Mouse (Mus musculus) limb, embryonic 12.5 days (tissue): ENCODE results near the gene Gm26661. TPM values are rescaled to one million over a fixed set of nuclear protein-coding genes. Genes with fewer than 3 reads are reported as not detected.

ENCODE experiments used
- ATAC-seq: fragments of 200-750 bp; cut with Nextera tagmentation; 2 replicates; pipeline ENCODE4 v1.8.0; 2017; ENCODE audit warnings: low read depth, moderate TSS enrichment; ENCODE audit not compliant: insufficient number of reproducible peaks, insufficient read depth, low FRiP score, low TSS enrichment
- H3K27ac ChIP-seq: fragments of 300-500 bp; sonication (generic); 2 replicates; pipeline ENCODE4 v1.5.1; 2016; ENCODE audit warnings: mild to moderate bottlenecking, moderate library complexity
- H3K27me3 ChIP-seq: fragments of 300-500 bp; sonication (generic); 2 replicates; pipeline ENCODE4 v1.6.1; 2016; ENCODE audit warnings: mild to moderate bottlenecking, moderate library complexity
- H3K36me3 ChIP-seq: fragments of 300-500 bp; sonication (generic); 2 replicates; pipeline ENCODE4 v1.6.1; 2016; ENCODE audit warnings: mild to moderate bottlenecking, moderate library complexity
- H3K4me1 ChIP-seq: fragments of 300-500 bp; sonication (generic); replicated peaks from 2 replicates; pipeline ENCODE4 v1.6.1; 2016
- H3K4me2 ChIP-seq: fragments of 300-500 bp; sonication (generic); 2 replicates; pipeline ENCODE4 v1.6.1; 2016; ENCODE audit warnings: mild to moderate bottlenecking, moderate library complexity
- H3K4me3 ChIP-seq: fragments of 300-500 bp; sonication (generic); replicated peaks from 2 replicates; pipeline ENCODE4 v1.5.1; 2016; ENCODE audit warnings: mild to moderate bottlenecking
- H3K9ac ChIP-seq: fragments of 300-500 bp; sonication (generic); replicated peaks from 2 replicates; pipeline ENCODE4 v1.6.1; 2016; ENCODE audit warnings: mild to moderate bottlenecking, moderate library complexity
- H3K9me3 ChIP-seq: fragments of 300-500 bp; sonication (generic); 2 replicates; pipeline ENCODE4 v1.6.1; 2016; ENCODE audit warnings: mild to moderate bottlenecking, moderate library complexity
- WGBS: fragments of 180-500 bp; shearing (Covaris S2); methylation state at CpG from one replicate; pipeline ENCODE4 v1.1.7; 2016; 5-methylcytosine and 5-hydroxymethylcytosine counted together
- polyA plus RNA-seq: library from polyadenylated mRNA; unstranded; fragments of >200 nt; fragmentation: Nextera tagmentation; extraction: Ambion mirVana; gene quantifications from 2 replicates; pipeline ENCODE4 v1.2.1, GENCODE M21; 2016

Gm26661 gene
- not detected in 2 replicates for polyA plus RNA-seq

GRCm38 (mm10) chr14:7791532-7792159 lies at the start of gene Gm26661:
Gm26661 (plus strand) TSS chr14:7791587.
- Histone ChIP-seq H3K27ac (no peak within 1 kb of the TSS), H3K9ac (0 out of 2 replicates have a peak within 1 kb of the TSS, but pooled peaks have one; percentile 54)

GRCm38 (mm10) chr14:7748944-7749763 lies 42.2 kb upstream of the Gm26661 start:
- H3K36me3 ChIP-seq: no peaks in the 10 kb centered on the region
- ATAC-seq: peak; percentile 72; the same call in 1 of the 2 replicates
- H3K4me2 ChIP-seq: peak overlapping the region; percentile 48
- H3K27me3 ChIP-seq: no peaks in the 10 kb centered on the region
- no peak overlapping the region for H3K27ac ChIP-seq
- H3K9me3 ChIP-seq: no peaks in the 10 kb centered on the region
- H3K9ac ChIP-seq: 0 out of 2 replicates have a peak overlapping the region, but pooled peaks have one; percentile 37
- no peaks in the 10 kb centered on the region for H3K4me1 ChIP-seq
- peak overlapping the region; percentile 21 for H3K4me3 ChIP-seq
- WGBS: 37% methylated on average over 11 of the region's 11 CpGs

More at GRCm38 (mm10) chr14:7791532-7792159, at the start of gene Gm26661:
- peaks cover 11% of the 10 kb centered on the region for H3K4me1 ChIP-seq
- H3K27me3 ChIP-seq: peaks cover 12% of the 10 kb centered on the region
- WGBS: 2% methylated on average over 30 of the region's 30 CpGs
- peak within 1 kb of the TSS; percentile 81 for H3K4me2 ChIP-seq
- H3K9me3 ChIP-seq: no peaks in the 10 kb centered on the region
- no peaks in the 10 kb centered on the region for H3K36me3 ChIP-seq
- ATAC-seq: peak; percentile 80
- peak within 1 kb of the TSS; percentile 45 for H3K4me3 ChIP-seq

GRCm38 (mm10) chr14:7749764-7750089 lies 41.7 kb upstream of the Gm26661 start:
- WGBS: 17% methylated on average over 4 of the region's 4 CpGs
- Histone ChIP-seq H3K27me3 (no peaks in the 10 kb centered on the region), H3K4me2 (peak overlapping the region; percentile 48), H3K36me3 (no peaks in the 10 kb centered on the region), H3K9ac (peak overlapping the region; percentile 37; the same call in 1 of the 2 replicates), H3K4me1 (no peaks in the 10 kb centered on the region), H3K4me3 (peak overlapping the region; percentile 21), H3K27ac (peak overlapping the region; percentile 50; the same call in 1 of the 2 replicates), H3K9me3 (no peaks in the 10 kb centered on the region)
- ATAC-seq: peak; percentile 90

- H3K9ac ChIP-seq: no peak overlapping the region
- no peaks in the 10 kb centered on the region for H3K27me3 ChIP-seq
- H3K4me2 ChIP-seq: no peak overlapping the region
- H3K36me3 ChIP-seq: no peaks in the 10 kb centered on the region
- H3K4me3 ChIP-seq: no peak overlapping the region
- 14% methylated on average over 9 of the region's 9 CpGs for WGBS
- no peak overlapping the region for H3K27ac ChIP-seq
- H3K9me3 ChIP-seq: no peaks in the 10 kb centered on the region
- ATAC-seq: peak; percentile 91
- no peaks in the 10 kb centered on the region for H3K4me1 ChIP-seq
Measured at GRCm38 (mm10) chr14:7765569-7766314, 25.6 kb upstream of the Gm26661 start.

- peak; percentile 69 for ATAC-seq
- no peaks in the 10 kb centered on the region for H3K9me3 ChIP-seq
- peak overlapping the region; percentile 55 for H3K9ac ChIP-seq
- peak overlapping the region; percentile 73 for H3K27ac ChIP-seq
- H3K4me2 ChIP-seq: peak overlapping the region; percentile 59
- H3K27me3 ChIP-seq: no peaks in the 10 kb centered on the region
- no peaks in the 10 kb centered on the region for H3K4me1 ChIP-seq
- WGBS: 31% methylated on average over 24 of the region's 24 CpGs
- H3K36me3 ChIP-seq: no peaks in the 10 kb centered on the region
- peak overlapping the region; percentile 49 for H3K4me3 ChIP-seq
Measured at GRCm38 (mm10) chr14:7773714-7774389, 17.5 kb upstream of the Gm26661 start.

GRCm38 (mm10) chr14:7786073-7786472 lies 5.3 kb upstream of the Gm26661 start:
- WGBS: 34% methylated on average over 13 of the region's 13 CpGs
- ATAC-seq: no peak

GRCm38 (mm10) chr14:7789266-7790030 lies 1.9 kb upstream of the Gm26661 start:
- H3K27ac ChIP-seq: no peak overlapping the region
- no peak overlapping the region for H3K4me2 ChIP-seq
- 86% methylated on average over 7 of the region's 7 CpGs for WGBS
- H3K36me3 ChIP-seq: no peaks in the 10 kb centered on the region
- H3K9me3 ChIP-seq: no peaks in the 10 kb centered on the region
- ATAC-seq: no peak
- peaks cover 11% of the 10 kb centered on the region for H3K4me1 ChIP-seq
- H3K9ac ChIP-seq: no peak overlapping the region
- peaks cover 12% of the 10 kb centered on the region for H3K27me3 ChIP-seq
- H3K4me3 ChIP-seq: no peak overlapping the region

More at GRCm38 (mm10) chr14:7786073-7786472, 5.3 kb upstream of the Gm26661 start:
- Histone ChIP-seq H3K4me2 (no peak overlapping the region), H3K36me3 (no peaks in the 10 kb centered on the region), H3K9ac (no peak overlapping the region), H3K4me1 (peaks cover under 1% of the 10 kb centered on the region; the same call in 1 of the 2 replicates), H3K27ac (no peak overlapping the region), H3K4me3 (no peak overlapping the region), H3K27me3 (peaks cover 2% of the 10 kb centered on the region; the same call in 1 of the 2 replicates), H3K9me3 (no peaks in the 10 kb centered on the region)

GRCm38 (mm10) chr14:7791061-7791531 lies 291 bp upstream of the Gm26661 start:
- Histone ChIP-seq H3K36me3 (no peaks in the 10 kb centered on the region), H3K4me1 (peaks cover 11% of the 10 kb centered on the region), H3K9ac (no peak overlapping the region), H3K4me2 (peak overlapping the region; percentile 81), H3K27me3 (peaks cover 12% of the 10 kb centered on the region), H3K9me3 (no peaks in the 10 kb centered on the region), H3K27ac (no peak overlapping the region), H3K4me3 (peak overlapping the region; percentile 45)
- WGBS: 14% methylated on average over 19 of the region's 19 CpGs
- ATAC-seq: no peak

- Histone ChIP-seq H3K4me2 (no peak overlapping the region), H3K4me3 (no peak overlapping the region), H3K4me1 (peaks cover 11% of the 10 kb centered on the region), H3K9me3 (no peaks in the 10 kb centered on the region), H3K27me3 (peaks cover 11% of the 10 kb centered on the region), H3K9ac (no peak overlapping the region), H3K27ac (no peak overlapping the region), H3K36me3 (no peaks in the 10 kb centered on the region)
- WGBS: 91% methylated on average over 4 of the region's 4 CpGs
- ATAC-seq: no peak
Measured at GRCm38 (mm10) chr14:7795961-7796360, 4.6 kb downstream of the Gm26661 start.

- Histone ChIP-seq H3K9ac (no peak overlapping the region), H3K4me3 (no peak overlapping the region), H3K27me3 (no peaks in the 10 kb centered on the region), H3K4me1 (no peaks in the 10 kb centered on the region), H3K27ac (no peak overlapping the region), H3K4me2 (no peak overlapping the region), H3K36me3 (no peaks in the 10 kb centered on the region), H3K9me3 (no peaks in the 10 kb centered on the region)
- no peak for ATAC-seq
Measured at GRCm38 (mm10) chr14:7800611-7801010, 9.2 kb downstream of the Gm26661 start.
